Mouse (Mus musculus) lung, adult 2 months (tissue): ENCODE results near the gene Ropn1. TPM values are rescaled to one million over a fixed set of nuclear protein-coding genes. Genes with fewer than 3 reads are reported as not detected.
A peak's percentile ranks its signal among the peaks of the same experiment; 100 is the strongest.
"Not testable (repeated sequence)": the region's sequence is repeated elsewhere in the genome, so short reads cannot be mapped to it uniquely, and the experiment has no call there.

Source experiments
- DNase-seq: peaks from one replicate; pipeline ENCODE4 v3.0.0; 2022
- H3K4me1 ChIP-seq: fragments of 200-500 bp; 2 replicates; pipeline ENCODE4 v1.6.1; 2011; ENCODE audit warnings: low read length; ENCODE audit not compliant: control insufficient read depth, insufficient read depth
- H3K4me3 ChIP-seq: fragments of 200-500 bp; replicated peaks from 2 replicates; pipeline ENCODE3; 2011; ENCODE audit warnings: low read depth, mild to moderate bottlenecking, control low read depth, low read length; ENCODE audit errors: extremely low read depth
- CTCF ChIP-seq: fragments of 200-500 bp; IDR thresholded peaks from 2 replicates; pipeline ENCODE4 v1.5.1; 2011; ENCODE audit warnings: mild to moderate bottlenecking, low read length, control low read depth; ENCODE audit not compliant: insufficient read depth
- POLR2A ChIP-seq: fragments of 200-500 bp; IDR thresholded peaks from 2 replicates; pipeline ENCODE4 v1.6.1; 2011; ENCODE audit warnings: low read depth, mild to moderate bottlenecking, control low read depth, low read length, borderline replicate concordance; ENCODE audit errors: extremely low read depth
- WGBS: fragments of 180-500 bp; shearing (Covaris S2); methylation state at CpG from one replicate; pipeline ENCODE4 v1.1.7; 2018; 5-methylcytosine and 5-hydroxymethylcytosine counted together
- polyA plus RNA-seq: library from polyadenylated mRNA; depleted of rRNA; stranded (reverse); fragments of >200 nt; gene quantifications from 2 replicates; pipeline ENCODE4 v1.2.3, GENCODE M21; 2012

Gene Ropn1
- polyA plus RNA-seq, 1 experiment: not detected

GRCm38 (mm10) chr16:34672822-34673221 is 23.1 kb downstream of the Ropn1 start:
- WGBS: 41% methylated on average over 3 of the region's 3 CpGs
- H3K4me1 ChIP-seq: no peaks in the 10 kb centered on the region
- DNase-seq: no peak
- no peak overlapping the region for H3K4me3 ChIP-seq
- no peak for TF ChIP-seq POLR2A
- TF ChIP-seq CTCF: no peak

- no peak for TF ChIP-seq POLR2A
- no peak for TF ChIP-seq CTCF
- no peak overlapping the region for H3K4me3 ChIP-seq
- no peak for DNase-seq
- 86% methylated on average over 6 of the region's 6 CpGs for WGBS
- no peaks in the 10 kb centered on the region for H3K4me1 ChIP-seq
Observed at GRCm38 (mm10) chr16:34674365-34674764, 24.6 kb downstream of the Ropn1 start.

GRCm38 (mm10) chr16:34681823-34682222 is 32.1 kb downstream of the Ropn1 start:
- no peaks in the 10 kb centered on the region for H3K4me1 ChIP-seq
- TF ChIP-seq POLR2A (no peak), CTCF (no peak)
- DNase-seq: no peak
- H3K4me3 ChIP-seq: no peak overlapping the region

- no peak overlapping the region for H3K4me3 ChIP-seq
- WGBS: 59% methylated on average over 3 of the region's 3 CpGs
- 0 out of 2 replicates have a peak, but pooled peaks cover 3% of the 10 kb centered on the region for H3K4me1 ChIP-seq
- no peak for TF ChIP-seq POLR2A
- DNase-seq: no peak
Observed at GRCm38 (mm10) chr16:34689879-34690278, 40.2 kb downstream of the Ropn1 start.

- WGBS: under 1% methylated on average over 53 of the region's 53 CpGs
- TF ChIP-seq POLR2A (no peak), CTCF (no peak)
- Histone ChIP-seq H3K4me3 (peak within 1 kb of the TSS; percentile 93), H3K4me1 (0 out of 2 replicates have a peak, but pooled peaks cover 3% of the 10 kb centered on the region)
- DNase-seq: peak; percentile 83
Observed at GRCm38 (mm10) chr16:34690334-34691144, 40.8 kb downstream of the Ropn1 start, which contains the start of gene Ccdc14. Ccdc14 (plus strand) TSS chr16:34690616.

- Histone ChIP-seq H3K4me3 (peak overlapping the region; percentile 93), H3K4me1 (0 out of 2 replicates have a peak, but pooled peaks cover 3% of the 10 kb centered on the region)
- 12% methylated on average over 11 of the region's 11 CpGs for WGBS
- TF ChIP-seq POLR2A (no peak), CTCF (no peak)
- no peak for DNase-seq
Observed at GRCm38 (mm10) chr16:34691156-34691555, 41.4 kb downstream of the Ropn1 start.

- H3K4me3 ChIP-seq: no peak overlapping the region
- 0 out of 2 replicates have a peak, but pooled peaks cover 3% of the 10 kb centered on the region for H3K4me1 ChIP-seq
- WGBS: 92% methylated on average over 6 of the region's 7 CpGs
- DNase-seq: no peak
- TF ChIP-seq POLR2A: no peak
Observed at GRCm38 (mm10) chr16:34694477-34694876, 44.8 kb downstream of the Ropn1 start.

- not testable (repeated sequence) for H3K4me1 ChIP-seq, H3K4me3 ChIP-seq, DNase-seq
- WGBS: 66% methylated on average over 3 of the region's 3 CpGs
Observed at GRCm38 (mm10) chr16:34698721-34699120, 49.0 kb downstream of the Ropn1 start.

- WGBS: 11% methylated on average over 7 of the region's 7 CpGs
- DNase-seq: peak; percentile 71
- Histone ChIP-seq H3K4me3 (no peak overlapping the region), H3K4me1 (peaks cover 3% of the 10 kb centered on the region; the same call in 1 of the 2 replicates)
- TF ChIP-seq CTCF: peak; percentile 63
- TF ChIP-seq POLR2A: no peak
Observed at GRCm38 (mm10) chr16:34700165-34700827, 50.6 kb downstream of the Ropn1 start.

GRCm38 (mm10) chr16:34700828-34701216 is 51.1 kb downstream of the Ropn1 start:
- Histone ChIP-seq H3K4me1 (peaks cover 3% of the 10 kb centered on the region; the same call in 1 of the 2 replicates), H3K4me3 (no peak overlapping the region)
- 59% methylated on average over 6 of the region's 6 CpGs for WGBS
- DNase-seq: no peak
- TF ChIP-seq POLR2A (no peak), CTCF (no peak)
